Mouse (Mus musculus) embryonic facial prominence, embryonic 15.5 days (tissue): ENCODE results near the gene Gm15056. TPM values are rescaled to one million over a fixed set of nuclear protein-coding genes. Genes with fewer than 3 reads are reported as not detected.

Experiments used
- ATAC-seq: fragments of 200-750 bp; cut with Nextera tagmentation; 2 replicates; pipeline ENCODE4 v1.8.0; 2017; ENCODE audit warnings: low read depth, moderate TSS enrichment; ENCODE audit not compliant: insufficient number of reproducible peaks, low FRiP score, low TSS enrichment
- H3K27ac ChIP-seq: fragments of 300-500 bp; sonication (generic); replicated peaks from 2 replicates; pipeline ENCODE4 v1.5.1; 2015; ENCODE audit warnings: mild to moderate bottlenecking, inconsistent platforms
- H3K27me3 ChIP-seq: fragments of 300-500 bp; sonication (generic); 2 replicates; pipeline ENCODE4 v1.6.1; 2015; ENCODE audit warnings: inconsistent platforms
- H3K36me3 ChIP-seq: fragments of 300-500 bp; sonication (generic); 2 replicates; pipeline ENCODE4 v1.6.1; 2015; ENCODE audit warnings: mild to moderate bottlenecking, inconsistent platforms
- H3K4me1 ChIP-seq: fragments of 300-500 bp; sonication (generic); 2 replicates; pipeline ENCODE4 v1.6.1; 2015; ENCODE audit warnings: inconsistent platforms
- H3K4me2 ChIP-seq: fragments of 300-500 bp; sonication (generic); replicated peaks from 2 replicates; pipeline ENCODE4 v1.6.1; 2015; ENCODE audit warnings: mild to moderate bottlenecking, inconsistent platforms
- H3K4me3 ChIP-seq: fragments of 300-500 bp; sonication (generic); replicated peaks from 2 replicates; pipeline ENCODE4 v1.5.1; 2015; ENCODE audit warnings: mild to moderate bottlenecking, inconsistent platforms
- H3K9ac ChIP-seq: fragments of 300-500 bp; sonication (generic); 2 replicates; pipeline ENCODE4 v1.6.1; 2015; ENCODE audit warnings: inconsistent platforms
- H3K9me3 ChIP-seq: fragments of 300-500 bp; sonication (generic); replicated peaks from 2 replicates; pipeline ENCODE4 v1.6.1; 2016; ENCODE audit warnings: inconsistent platforms
- WGBS: fragments of 180-500 bp; shearing (Covaris S2); methylation state at CpG from one replicate; pipeline ENCODE4 v1.1.7; 2015; 5-methylcytosine and 5-hydroxymethylcytosine counted together
- polyA plus RNA-seq: library from polyadenylated mRNA; unstranded; fragments of >200 nt; fragmentation: Nextera tagmentation; extraction: Ambion mirVana; gene quantifications from 2 replicates; pipeline ENCODE4 v1.2.1, GENCODE M21; 2015

Gene Gm15056
- polyA plus RNA-seq = not detected in 2 replicates

DNA sequence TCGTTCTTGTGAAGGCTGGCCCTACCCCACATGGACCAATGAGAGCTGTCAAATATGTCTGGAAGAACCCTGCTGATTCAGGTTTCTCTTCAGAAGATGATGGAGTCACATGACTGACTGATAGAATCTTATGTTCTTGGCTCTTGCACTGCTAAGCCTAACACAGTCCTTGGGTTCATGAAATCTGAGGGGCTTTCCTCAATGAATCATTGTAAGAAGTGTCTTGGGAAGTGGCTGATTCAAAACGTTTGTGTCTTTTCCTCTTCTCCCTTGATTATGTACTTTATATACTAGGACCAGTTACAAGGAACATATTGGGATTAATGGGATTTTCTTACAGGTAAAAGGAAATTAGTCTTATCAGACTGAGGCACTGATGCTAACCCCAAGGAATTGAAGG lies at the start of gene Gm15056:
Gm15056 (minus strand) TSS at position 101 of the 400 bp plus-strand sequence.
- WGBS = 45% methylated on average over 2 of the region's 2 CpGs
- Histone ChIP-seq H3K27ac (no peak within 1 kb of the TSS), H3K4me1 (no peaks in the 10 kb centered on the region), H3K4me3 (no peak within 1 kb of the TSS), H3K9ac (no peak within 1 kb of the TSS), H3K27me3 (no peaks in the 10 kb centered on the region), H3K36me3 (no peaks in the 10 kb centered on the region), H3K4me2 (no peak within 1 kb of the TSS), H3K9me3 (no peaks in the 10 kb centered on the region)
- ATAC-seq = no peak

DNA sequence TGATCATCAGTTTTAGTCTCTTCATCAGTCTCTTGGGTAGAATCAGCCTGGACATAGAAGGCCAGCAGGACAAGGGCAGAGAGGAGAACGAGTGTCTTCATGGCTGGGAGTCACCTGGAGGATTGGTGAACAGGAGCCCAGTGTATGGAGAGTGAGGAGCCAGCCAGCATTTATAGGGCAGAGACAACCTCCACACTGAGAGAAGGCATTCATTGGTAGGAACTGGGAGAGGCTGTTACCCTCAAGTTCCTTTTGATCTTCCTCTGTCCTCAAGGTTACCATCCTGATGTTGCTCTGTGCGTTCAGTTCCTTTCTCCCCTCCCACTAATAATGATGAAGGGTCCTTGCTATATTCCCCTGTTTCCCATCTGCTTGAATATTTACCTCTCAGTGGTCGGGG lies 42.2 kb upstream of the Gm15056 start, which contains the start of gene AY761185:
AY761185 (minus strand) TSS at position 101 of the 400 bp plus-strand sequence.
- no peak within 1 kb of the TSS for H3K4me3 ChIP-seq

DNA sequence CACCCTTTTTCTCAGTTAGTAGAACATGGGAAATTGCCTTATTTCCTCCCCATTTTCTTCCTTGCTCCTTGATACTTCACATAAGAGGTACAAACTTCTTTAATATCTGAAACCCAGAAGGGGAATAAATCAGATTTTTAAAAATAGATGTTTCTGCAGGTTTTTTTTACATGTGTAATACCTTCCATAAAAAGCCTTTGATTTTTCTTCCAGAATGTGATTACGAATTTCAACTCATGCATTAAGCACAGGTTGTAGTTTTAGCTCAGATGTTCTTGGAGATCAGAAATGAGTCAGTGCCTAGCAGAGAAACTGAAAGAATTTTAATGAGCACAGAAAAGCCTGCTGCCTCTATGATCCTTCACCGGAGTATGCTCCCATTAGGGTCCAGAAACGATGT lies 19.5 kb upstream of the Gm15056 start, which contains the start of gene Gm6040:
Gm6040 (minus strand) TSS at position 101 of the 400 bp plus-strand sequence.
- Histone ChIP-seq H3K27ac (no peak within 1 kb of the TSS), H3K9ac (no peak within 1 kb of the TSS), H3K4me3 (no peak within 1 kb of the TSS), H3K36me3 (no peaks in the 10 kb centered on the region), H3K4me2 (no peak within 1 kb of the TSS), H3K27me3 (no peaks in the 10 kb centered on the region), H3K9me3 (no peaks in the 10 kb centered on the region), H3K4me1 (no peaks in the 10 kb centered on the region)
- no peak for ATAC-seq
- WGBS = 70% methylated on average over 3 of the region's 3 CpGs

More for the DNA sequence above, 42.2 kb upstream of the Gm15056 start, which contains the start of gene AY761185:
- Histone ChIP-seq H3K4me1 (no peaks in the 10 kb centered on the region), H3K4me2 (no peak within 1 kb of the TSS), H3K27ac (no peak within 1 kb of the TSS), H3K27me3 (no peaks in the 10 kb centered on the region), H3K9ac (no peak within 1 kb of the TSS), H3K36me3 (no peaks in the 10 kb centered on the region), H3K9me3 (no peaks in the 10 kb centered on the region)
- 61% methylated on average over 3 of the region's 3 CpGs for WGBS
- no peak for ATAC-seq

DNA sequence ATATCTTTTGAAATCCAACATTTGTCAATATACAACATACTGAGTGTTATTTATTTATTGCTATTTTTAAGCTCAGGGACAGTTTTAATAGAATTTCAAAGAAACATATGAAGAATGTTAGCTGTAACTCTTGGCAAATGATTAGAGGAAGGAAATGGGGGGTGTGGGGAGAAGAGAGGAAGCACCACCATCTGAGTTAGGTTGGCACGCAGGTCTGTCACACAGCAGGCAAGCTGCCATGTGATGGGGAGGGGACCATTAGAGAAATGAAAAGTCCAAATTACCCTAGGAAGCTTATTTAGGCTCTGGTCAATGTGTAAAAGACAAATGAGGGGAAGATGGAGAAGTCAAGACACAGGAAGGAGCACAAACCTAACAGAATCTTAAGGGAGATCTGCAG lies 9.9 kb upstream of the Gm15056 start:
- Histone ChIP-seq H3K4me3 (no peak overlapping the region), H3K4me2 (no peak overlapping the region), H3K9me3 (0 out of 2 replicates have a peak, but pooled peaks cover 7% of the 10 kb centered on the region), H3K27ac (no peak overlapping the region), H3K4me1 (no peaks in the 10 kb centered on the region), H3K9ac (no peak overlapping the region), H3K36me3 (no peaks in the 10 kb centered on the region), H3K27me3 (no peaks in the 10 kb centered on the region)
- ATAC-seq = no peak
- WGBS = 81% methylated on average over 1 of the region's 1 CpGs

DNA sequence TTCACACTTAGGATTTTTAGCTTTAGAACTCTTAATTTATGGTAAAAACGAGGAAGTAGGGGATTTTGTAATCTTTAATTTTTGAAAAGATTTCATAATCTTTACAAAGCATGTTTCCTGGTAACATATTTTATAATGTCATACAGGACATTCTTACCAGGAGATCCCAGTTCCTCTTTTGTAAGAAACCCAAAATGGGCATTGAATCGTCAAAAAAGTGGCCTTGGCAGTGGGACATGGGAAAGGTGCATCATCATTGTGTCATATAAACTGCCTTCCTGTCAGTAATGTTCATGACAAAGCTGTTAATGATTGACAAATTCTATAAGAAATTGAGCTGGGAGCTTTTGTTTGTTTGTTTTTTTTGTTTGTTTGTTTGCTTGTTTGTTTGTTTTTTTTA lies 5.8 kb upstream of the Gm15056 start:
- Histone ChIP-seq H3K27me3 (no peaks in the 10 kb centered on the region), H3K9me3 (no peaks in the 10 kb centered on the region), H3K27ac (no peak overlapping the region), H3K4me2 (no peak overlapping the region), H3K4me3 (no peak overlapping the region), H3K36me3 (no peaks in the 10 kb centered on the region), H3K9ac (no peak overlapping the region), H3K4me1 (no peaks in the 10 kb centered on the region)
- WGBS = 54% methylated on average over 2 of the region's 2 CpGs
- no peak for ATAC-seq

DNA sequence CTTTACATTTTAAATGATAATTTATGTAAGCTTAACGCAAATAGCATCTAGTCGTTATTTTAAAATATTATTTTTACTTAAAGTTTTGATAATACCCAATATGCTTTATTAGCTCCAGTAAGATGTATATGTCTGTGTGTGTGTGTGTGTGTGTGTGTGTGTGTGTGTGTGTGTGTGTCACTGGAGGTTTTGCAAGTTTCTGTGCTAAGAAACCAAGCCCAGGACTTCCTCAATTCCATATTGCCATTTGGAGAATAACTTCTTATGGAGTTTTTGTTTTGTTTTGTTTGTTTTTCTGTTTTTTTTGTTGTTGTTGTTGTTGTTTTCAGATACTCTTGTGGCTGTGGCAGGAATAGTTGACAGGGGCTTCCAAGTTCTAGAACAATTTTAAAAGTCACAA lies 4.7 kb upstream of the Gm15056 start:
- WGBS = 83% methylated on average over 2 of the region's 2 CpGs
- no peak overlapping the region for H3K4me2 ChIP-seq
- H3K4me3 ChIP-seq = no peak overlapping the region
- no peaks in the 10 kb centered on the region for H3K9me3 ChIP-seq
- no peaks in the 10 kb centered on the region for H3K36me3 ChIP-seq
- H3K9ac ChIP-seq = no peak overlapping the region
- ATAC-seq = no peak
- no peak overlapping the region for H3K27ac ChIP-seq
- no peaks in the 10 kb centered on the region for H3K4me1 ChIP-seq
- no peaks in the 10 kb centered on the region for H3K27me3 ChIP-seq

DNA sequence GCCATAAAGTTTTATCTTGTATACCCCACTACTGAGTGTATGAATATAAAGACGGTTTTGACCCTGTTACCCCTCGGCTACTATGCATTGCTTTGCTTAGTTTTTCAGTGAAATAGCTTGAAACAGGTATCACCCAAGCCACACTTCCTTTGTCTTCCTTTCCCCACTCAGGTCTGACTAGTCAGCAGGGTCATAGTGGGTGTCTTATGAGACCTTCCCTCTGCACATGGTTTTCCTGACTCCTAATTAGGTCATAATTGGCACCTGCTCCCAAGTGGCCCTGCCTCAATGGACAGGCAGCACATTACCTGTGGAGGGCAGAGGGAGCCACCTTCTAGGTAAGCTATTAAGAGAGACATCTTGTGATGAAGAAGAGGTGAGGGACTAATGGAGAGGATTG lies 10.1 kb downstream of the Gm15056 start, which contains the start of gene Defb33:
Defb33 (plus strand) TSS at position 301 of the 400 bp plus-strand sequence.
- Histone ChIP-seq H3K4me1 (no peaks in the 10 kb centered on the region), H3K9me3 (0 out of 2 replicates have a peak, but pooled peaks cover 4% of the 10 kb centered on the region), H3K27ac (no peak within 1 kb of the TSS), H3K36me3 (no peaks in the 10 kb centered on the region), H3K4me2 (no peak within 1 kb of the TSS), H3K27me3 (no peaks in the 10 kb centered on the region), H3K4me3 (no peak within 1 kb of the TSS), H3K9ac (no peak within 1 kb of the TSS)
- no peak for ATAC-seq
- 89% methylated on average over 2 of the region's 2 CpGs for WGBS

DNA sequence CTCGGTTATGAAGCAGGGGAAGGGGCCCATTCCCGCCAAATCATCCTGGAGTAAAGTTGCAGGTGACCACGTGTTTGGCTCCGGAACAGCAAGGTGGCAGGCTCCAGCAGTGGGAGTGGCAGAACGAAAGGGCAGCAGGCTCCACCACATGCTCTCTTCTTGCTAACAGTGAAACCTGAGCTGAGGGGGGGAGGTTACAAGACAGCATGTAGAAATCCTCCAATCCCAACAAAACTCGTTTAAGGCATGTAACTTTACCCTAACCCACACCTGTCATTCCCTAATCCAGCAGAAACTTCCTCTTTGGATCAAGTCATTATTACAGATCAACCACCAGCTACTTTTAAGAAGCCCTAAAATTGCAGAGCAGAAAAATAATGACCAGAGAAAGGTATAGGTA lies 27.8 kb downstream of the Gm15056 start:
- Histone ChIP-seq H3K4me3 (no peak overlapping the region), H3K27me3 (no peaks in the 10 kb centered on the region), H3K9me3 (no peaks in the 10 kb centered on the region), H3K36me3 (no peaks in the 10 kb centered on the region), H3K9ac (no peak overlapping the region), H3K4me1 (no peaks in the 10 kb centered on the region), H3K4me2 (no peak overlapping the region), H3K27ac (no peak overlapping the region)
- 37% methylated on average over 6 of the region's 6 CpGs for WGBS
- ATAC-seq = no peak

Other genes starting within 250 kb of the Gm15056 start
- gene Defb33, start 10.0 kb downstream of the Gm15056 start, polyA plus RNA-seq = not detected in 2 replicates
- gene Gm6040, start 19.4 kb upstream of the Gm15056 start, polyA plus RNA-seq = not detected in 2 replicates
- gene AY761185, start 42.1 kb upstream of the Gm15056 start, polyA plus RNA-seq = not detected in 2 replicates
- gene Defa21, start 122.9 kb upstream of the Gm15056 start, polyA plus RNA-seq = not detected in 2 replicates
- not detected in 2 replicates for gene Defa23, start 152.4 kb upstream of the Gm15056 start, polyA plus RNA-seq
- gene Defa35, start 162.4 kb upstream of the Gm15056 start, polyA plus RNA-seq = not detected in 2 replicates
- not detected in 2 replicates for gene Defa25, start 181.8 kb upstream of the Gm15056 start, polyA plus RNA-seq
- gene Gm14851, start 193.4 kb upstream of the Gm15056 start, polyA plus RNA-seq = not detected in 2 replicates
- gene Defa30, start 232.0 kb upstream of the Gm15056 start, polyA plus RNA-seq = not detected in 2 replicates